Mouse (Mus musculus): ENCODE results near the gene Slc12a6.

Gene Slc12a6

GRCm38 (mm10) chr2:112328069-112328777 lies 62.6 kb downstream of the Slc12a6 start:
- no peak for DNase-seq (ENCODE audit: low spot score)

DNA sequence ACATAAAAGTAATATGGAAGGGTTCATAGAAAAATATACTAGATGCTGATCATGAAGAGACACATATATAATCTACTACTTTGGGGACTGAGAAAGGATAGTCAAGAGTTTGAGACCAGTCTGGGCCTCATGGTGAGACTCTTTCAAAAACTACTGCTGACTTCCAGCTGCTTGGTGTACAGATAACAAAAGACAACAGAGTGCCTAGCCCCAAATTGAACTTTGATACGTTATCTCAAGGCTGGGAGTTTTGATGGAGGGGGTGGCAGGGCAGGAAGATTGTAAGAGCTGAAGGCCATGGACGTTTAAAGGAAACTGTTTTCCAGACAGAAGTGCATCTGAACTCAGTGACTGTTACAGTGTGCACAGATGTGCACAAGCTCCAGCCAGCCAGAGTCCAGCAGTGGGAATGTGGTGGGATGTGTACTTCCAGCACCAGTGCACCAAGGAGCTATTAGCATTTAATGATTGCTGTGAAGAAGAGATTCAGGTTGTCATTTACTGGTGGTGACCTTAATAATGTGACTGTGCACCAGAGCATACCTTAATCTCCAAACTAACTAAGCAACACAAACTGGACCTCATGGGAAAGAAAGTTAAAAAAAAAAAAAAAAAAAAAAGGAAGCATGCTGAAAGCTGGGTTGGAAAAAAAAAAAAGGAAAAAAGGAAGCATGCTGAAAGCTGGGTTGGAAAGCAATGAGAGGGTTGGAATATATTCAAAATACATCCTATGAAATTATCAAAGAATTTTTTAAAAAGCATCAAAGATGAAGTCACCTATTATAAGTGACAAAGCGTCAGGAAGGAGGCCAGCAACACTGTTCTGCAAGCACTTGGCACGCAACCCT lies 66.7 kb downstream of the Slc12a6 start:
- DNase-seq (ENCODE audit: low spot score): no peak

DNA sequence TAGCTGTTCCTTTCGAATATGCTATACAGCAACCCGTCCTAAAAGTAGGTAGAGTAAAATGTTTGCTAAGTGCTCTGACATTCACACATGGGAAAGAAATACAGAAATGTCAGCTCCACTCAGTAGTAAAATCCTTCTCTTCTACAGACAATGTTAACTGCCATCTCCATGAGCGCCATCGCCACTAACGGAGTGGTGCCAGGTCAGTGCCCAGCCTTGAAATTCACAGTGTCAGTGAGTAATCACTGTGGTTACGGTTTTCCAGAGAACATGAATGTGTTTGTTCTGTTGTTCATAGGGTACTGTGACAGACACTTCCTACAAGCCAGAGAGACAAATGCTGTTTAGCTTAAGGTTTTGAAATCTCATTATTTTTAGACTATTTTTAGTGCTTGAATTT lies 71.6 kb downstream of the Slc12a6 start:
- no peak for DNase-seq (ENCODE audit: low spot score)

DNA sequence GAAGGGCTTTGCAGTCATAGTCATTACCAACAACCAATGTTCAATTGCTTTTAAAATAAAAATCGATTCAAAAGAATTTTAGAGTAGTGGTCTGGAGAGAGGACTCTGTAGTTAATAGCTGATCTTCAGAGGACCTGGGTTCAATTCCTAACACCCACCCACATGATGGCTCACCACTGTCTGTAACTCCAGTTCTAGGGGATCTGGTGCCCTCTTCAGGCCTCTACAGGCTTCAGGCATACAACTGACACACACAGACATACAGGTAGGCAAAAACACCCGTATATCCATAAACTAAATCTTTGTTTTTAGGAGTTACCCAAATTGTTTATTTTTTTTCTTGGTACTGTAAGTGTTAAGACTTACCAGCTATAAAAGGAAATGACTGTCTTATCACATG lies 74.1 kb downstream of the Slc12a6 start:
- no peak for DNase-seq (ENCODE audit: low spot score)

- no peak for DNase-seq (ENCODE audit: low spot score)
These were observed 75.5 kb downstream of the Slc12a6 start for GRCm38 (mm10) chr2:112341117-112341516.

DNA sequence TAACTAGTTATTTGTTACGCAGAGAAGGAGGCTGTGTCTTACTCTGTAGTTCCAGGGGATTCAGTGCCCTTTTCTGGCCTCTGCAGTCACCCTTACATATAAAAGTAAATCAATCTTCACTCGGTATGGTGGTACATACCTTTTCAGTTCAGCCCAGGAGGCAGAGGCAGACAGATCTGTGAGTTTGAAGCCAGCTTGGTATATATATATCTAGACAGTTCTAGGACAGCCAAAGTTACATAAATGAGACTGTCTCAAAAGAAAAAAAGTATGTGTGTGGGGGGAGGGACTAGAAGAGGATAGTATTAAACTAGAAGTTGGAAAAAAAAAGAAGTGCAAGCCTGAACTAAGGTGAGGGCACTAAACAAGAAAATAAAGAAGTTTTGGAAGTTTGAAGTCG lies 82.6 kb downstream of the Slc12a6 start:
- no peak for DNase-seq (ENCODE audit: low spot score)

DNA sequence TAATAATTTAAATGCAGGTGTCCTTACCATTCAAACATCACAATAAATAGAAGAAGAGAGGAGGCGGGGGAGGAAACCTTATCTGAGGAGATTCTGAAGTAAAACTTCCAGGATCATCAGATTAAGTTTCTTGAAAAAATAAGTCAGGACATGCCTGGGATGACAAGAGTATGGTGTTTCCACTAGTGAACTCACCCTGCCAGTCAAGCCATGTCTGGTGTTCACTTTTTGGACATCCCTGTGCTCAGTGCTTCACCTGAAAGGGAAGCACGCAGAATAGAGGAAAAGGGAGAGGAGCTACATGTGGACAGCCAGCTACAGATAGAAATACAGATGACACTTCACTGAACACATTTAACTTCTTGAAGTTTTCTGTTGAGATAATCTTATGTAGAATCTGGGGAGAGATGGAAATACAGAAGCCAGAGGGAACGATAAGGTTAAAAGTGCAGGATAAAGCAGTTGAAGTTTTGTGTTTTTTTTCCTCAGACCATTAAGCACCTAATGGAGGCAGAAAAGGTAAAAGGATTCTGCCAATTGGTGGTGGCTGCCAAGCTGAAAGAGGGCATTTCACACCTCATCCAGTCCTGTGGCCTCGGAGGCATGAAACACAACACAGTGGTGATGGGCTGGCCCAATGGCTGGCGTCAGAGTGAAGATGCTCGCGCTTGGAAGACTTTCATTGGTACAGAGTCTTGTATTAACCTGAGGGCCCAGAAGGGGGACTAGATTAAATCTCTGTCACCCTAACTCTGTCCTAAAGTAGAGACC lies 88.2 kb downstream of the Slc12a6 start:
- no peak for DNase-seq (ENCODE audit: low spot score)

GRCm38 (mm10) chr2:112359611-112360010 lies 94.0 kb downstream of the Slc12a6 start:
- DNase-seq (ENCODE audit: low spot score): no peak

DNA sequence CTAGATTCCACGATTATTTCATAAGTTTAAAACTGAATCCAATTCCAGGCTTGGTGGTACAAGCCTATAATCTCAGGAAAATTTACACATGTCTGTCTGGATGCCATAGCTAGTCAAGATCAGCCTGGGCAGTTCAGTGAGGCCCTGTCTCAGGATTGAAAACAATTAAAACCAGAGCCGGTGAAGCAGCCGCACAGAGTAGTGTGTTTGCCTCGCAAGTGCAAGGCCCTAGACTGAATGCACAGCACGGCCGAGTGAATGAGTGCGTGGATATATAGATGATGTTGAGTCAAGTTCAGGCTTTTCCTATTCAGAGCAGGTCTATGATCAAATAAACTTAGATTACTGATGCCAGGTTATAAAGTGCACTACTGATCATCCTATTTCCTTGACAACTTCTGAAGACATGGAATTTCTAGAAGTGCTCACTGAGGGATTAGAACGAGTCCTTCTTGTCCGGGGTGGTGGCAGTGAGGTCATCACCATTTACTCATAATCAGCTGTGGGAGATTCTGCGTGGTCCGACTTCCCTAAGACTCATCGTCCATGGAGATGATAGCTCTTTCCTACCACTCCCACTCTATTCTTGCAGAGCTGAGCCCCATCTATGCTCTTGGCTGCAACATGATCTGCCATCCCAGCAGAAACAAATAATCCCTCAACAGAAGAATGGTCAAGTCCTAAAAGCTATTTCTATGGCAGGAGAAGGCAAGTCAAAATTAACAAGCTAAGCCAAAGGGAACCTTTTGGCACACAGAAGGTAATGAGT lies 94.6 kb downstream of the Slc12a6 start:
- no peak for DNase-seq (ENCODE audit: low spot score)

GRCm38 (mm10) chr2:112360781-112361169 lies 95.2 kb downstream of the Slc12a6 start:
- no peak for DNase-seq (ENCODE audit: low spot score)

DNA sequence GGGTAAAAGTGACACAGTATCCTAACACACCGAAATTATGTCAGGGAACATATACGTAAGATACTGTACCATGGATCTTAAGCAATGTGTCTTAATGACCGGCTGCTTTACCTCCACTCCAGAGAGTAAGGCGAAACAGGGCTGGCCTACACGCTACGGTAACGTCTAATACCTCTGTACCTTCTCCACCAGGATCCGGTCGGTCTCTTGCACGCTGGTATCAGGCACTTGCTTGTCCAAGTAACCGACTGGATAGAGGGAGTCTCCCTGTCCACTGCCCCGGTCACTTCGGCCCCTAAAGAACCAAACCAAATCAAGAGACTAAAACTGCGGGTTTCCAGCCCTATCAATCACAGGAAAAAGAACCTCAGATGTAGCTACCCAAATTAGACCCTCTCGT lies 101.6 kb downstream of the Slc12a6 start:
- no peak for DNase-seq (ENCODE audit: low spot score)

DNA sequence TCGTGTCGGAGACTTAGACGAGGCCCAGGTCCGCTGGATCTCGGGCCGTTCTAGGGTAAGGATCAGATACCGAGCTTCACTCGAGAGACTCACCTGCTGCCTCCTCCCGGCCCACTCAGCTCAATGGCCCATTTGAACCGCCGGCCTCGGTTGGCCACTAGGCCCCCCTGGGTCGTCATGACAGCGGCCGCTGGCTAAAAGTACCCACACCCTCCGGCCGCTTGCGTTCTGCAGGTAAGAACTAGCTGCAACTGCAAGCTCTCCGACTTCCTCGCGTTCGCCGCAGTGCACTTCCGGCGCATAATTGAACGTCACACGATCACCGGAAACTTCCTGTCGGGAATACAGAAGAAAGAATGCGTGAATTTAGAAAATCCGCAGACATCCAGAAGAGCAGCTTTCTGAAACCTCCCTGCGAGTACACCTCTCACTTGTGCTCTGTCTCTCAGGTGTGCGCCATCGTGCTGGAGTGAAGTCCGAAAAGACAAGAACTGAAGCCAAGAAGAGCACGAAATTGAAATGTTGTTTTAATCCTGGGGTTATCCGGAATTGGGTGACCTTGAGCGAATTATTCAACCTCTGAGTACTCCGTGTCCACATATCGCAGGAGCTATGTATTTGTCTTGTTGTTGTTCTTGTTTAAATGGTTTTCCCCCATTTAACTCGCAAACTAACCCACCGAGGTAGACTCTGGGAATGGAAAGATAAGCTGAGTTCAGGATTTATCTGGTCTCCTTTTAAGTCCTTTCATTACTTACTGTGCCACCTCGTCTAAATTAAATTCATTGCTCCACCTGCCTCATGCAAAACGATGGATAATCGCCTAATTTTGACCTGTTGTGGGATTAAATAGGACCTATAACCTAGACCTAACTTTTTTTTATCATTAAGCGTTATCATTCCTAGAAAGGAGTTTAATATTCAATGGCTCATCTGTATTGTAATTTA lies 102.4 kb downstream of the Slc12a6 start, which contains the start of gene Emc4:
Gene Emc4, minus strand, starts transcription at position 302 of the 948 bp plus-strand sequence.
- DNase-seq (ENCODE audit: low spot score): peak; percentile 91

DNA sequence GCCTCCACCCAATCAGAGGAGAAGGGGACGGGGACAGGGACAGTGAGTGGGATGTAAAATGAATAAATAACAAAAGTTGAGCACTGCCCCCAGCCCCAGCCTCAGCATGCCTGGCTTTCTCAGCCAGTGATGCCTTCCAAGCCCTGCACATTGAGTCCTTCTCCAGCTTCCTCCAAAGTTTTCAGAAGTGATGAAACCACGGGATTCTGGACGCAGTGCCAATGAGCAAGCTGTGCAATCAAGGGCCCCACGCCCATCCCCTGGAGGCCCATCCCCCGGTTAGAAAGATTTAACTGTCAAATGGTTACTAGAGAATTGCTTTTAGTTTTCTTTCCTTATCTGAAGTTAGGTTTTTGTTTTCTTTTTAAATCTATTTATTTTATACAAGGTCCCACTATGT lies 104.3 kb downstream of the Slc12a6 start:
- no peak for DNase-seq (ENCODE audit: low spot score)

DNA sequence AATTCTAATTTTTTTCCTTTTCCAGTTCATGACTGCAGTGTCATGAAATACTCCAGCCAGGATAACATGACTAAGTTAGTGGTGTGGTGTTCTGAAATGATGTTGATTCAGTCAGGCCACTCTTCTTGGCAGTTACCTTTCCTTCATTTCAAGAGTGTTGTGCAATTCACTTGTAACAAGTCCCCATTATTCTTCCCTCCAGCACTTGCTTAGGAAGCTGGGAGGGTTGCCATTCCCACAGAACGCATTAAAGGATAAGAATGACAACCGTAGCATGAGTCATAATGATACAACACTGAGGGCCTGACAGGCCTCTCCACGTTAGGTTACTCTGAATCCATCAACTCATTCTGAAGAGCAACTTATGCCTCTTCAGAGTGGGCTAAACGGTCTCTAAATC lies 107.5 kb downstream of the Slc12a6 start:
- DNase-seq (ENCODE audit: low spot score): no peak

DNA sequence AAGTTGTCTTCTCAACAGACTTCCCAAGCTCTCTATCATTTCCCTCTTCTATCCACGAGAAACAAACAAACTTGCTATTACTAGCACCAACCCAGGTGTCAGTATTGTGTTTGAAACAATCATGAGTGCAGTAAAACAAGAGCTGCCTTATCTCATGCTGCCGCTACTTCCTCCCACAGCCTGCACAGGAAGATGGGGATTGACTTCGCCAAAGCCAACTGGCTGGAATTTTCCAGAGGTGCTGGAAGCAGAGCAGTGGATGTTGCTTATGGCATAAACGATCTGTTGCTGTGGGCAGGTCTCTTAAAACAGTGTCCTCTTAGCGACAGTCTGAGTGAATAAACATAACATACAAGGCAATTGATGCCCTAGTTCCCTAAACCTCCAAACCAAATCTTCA lies 109.0 kb downstream of the Slc12a6 start:
- DNase-seq (ENCODE audit: low spot score): no peak

DNA sequence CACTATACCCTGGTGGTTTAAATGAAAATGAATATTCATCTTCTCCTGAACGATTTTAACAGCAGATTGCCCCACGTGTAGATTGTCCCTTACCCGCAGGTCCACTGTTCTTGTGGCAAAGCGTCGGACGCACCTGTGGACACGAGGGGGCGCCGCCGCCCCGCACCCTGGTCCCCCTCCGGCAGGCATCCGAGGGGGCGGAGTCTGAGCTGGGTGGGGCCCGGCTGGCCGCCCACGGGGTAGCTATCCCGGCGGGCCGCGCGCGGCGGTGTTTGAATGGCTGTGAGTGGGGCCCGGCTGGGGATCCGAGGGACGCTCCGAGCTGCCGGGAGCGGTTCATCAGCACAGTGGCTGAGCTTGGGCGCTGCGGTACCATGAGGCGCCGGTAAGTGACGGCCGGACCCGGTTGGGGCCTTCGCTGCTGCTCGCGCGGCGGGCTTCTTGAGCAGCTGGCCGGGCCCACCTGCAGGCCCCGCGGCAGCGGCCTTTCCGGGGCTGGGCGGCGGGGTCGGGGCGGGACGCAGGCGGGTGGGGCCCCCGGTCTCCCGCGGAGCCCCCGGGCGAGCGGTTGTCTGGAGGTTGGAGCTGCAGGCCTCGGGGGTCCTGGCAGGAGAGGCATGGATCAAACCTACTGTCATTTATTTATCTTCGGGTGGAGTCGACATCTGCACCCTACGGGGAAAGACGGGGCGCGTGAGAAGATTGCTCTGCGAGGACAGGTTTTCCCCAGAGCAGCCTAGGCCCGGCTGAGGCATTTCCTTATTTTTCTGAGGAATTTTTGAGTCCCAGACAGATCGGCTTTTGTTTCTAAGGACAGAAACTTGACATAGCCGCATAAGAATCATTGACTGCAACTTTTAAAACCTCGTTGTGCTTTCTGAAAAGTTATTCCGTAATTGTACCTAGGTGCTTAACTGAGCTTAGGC lies 113.6 kb downstream of the Slc12a6 start, which contains the start of gene Katnbl1:
Gene Katnbl1, plus strand, starts transcription at position 239 of the 926 bp plus-strand sequence.
- peak; percentile 98 for DNase-seq (ENCODE audit: low spot score)

GRCm38 (mm10) chr2:112380131-112380530 lies 114.5 kb downstream of the Slc12a6 start:
- no peak for DNase-seq (ENCODE audit: low spot score)

GRCm38 (mm10) chr2:112381219-112381618 lies 115.6 kb downstream of the Slc12a6 start:
- DNase-seq (ENCODE audit: low spot score): no peak

- no peak for DNase-seq (ENCODE audit: low spot score)
These were observed 125.2 kb downstream of the Slc12a6 start for GRCm38 (mm10) chr2:112390843-112391242.
